Mouse (Mus musculus): Measurements from ENCODE around the gene Mpzl2.

Mpzl2 gene

DNA sequence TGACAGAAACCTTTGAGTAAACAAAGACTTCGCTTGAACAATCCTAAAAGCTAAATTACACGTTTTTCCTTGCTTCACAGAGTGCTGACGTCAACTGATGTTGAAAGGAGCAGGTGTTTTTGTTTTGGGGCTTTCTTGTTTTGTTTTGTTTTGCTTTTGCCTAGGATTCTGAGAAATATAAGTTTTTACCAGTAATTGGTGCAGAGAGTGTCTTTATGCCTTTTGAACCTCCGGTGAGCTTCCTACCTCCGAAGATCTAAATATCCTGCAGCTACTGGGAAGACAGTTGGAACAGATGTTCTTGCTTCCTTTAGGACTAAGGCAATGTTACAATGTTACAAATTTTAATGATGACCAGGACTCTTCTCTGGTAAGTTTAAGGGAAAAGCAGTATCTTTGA, at the start of gene Mpzl2:
Gene Mpzl2, plus strand, starts transcription at position 301 of the 400 bp plus-strand sequence.
- DNase-seq (ENCODE audit: low spot score in 2 of 2), result no peak

DNA sequence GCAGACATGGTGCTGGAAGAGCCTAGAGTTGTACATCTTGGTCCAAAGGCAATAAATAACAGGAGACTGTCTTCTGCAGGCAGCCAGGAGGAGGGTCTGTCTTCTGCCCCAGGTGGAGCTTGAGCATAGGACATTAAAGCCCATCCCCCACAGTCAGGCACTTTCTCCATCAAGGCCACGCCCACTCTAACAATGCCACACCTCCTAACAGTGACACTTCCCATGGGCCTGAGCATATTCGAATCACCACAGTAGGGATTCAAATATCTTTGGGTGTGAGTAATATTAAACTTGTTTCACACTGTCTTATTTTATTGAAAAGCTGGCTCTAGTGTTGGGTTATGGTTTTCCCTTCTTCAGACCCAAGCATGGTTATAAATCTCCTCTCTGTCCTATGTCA, 47.8 kb upstream of the Mpzl2 start:
- DNase-seq (ENCODE audit: low spot score in 2 of 2), result no peak

DNA sequence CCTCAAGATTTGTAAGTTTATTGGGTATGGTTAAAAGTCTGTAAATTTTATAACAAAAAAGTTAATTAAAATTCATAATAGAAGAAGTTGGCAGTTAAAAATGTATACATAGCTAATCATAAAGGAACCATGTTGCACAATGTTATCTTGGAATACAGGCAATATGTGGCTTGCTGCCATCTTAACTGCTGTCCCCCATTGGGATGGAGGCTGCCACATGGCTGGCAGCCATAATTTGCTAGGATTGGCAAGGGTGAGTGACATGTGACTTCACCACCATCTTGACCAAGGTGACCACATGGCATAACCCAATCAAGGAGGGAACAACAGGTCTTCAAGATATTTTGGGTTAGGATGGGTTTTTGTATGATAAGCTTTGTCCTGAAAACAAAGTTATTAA, 47.3 kb upstream of the Mpzl2 start:
- DNase-seq (ENCODE audit: low spot score in 2 of 2), result no peak

DNA sequence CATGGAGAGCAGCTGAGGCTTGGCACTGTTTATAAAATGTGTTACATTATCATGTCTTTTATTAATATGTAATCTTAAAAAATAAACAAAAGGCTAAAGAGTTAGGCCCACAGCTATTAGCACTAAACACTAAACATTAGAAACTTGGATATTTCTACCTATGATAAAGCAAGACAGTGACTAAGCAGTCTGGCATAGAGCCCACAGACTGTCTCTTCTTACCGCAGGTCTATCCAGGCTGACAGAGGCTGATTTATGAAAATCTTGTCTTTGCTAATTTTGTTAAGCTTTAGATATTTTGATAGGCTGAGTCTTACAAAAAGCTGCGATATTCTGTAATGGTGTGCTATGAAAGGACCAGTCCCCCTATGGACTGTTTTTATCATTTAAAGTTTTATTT, 46.3 kb upstream of the Mpzl2 start:
- no peak for DNase-seq (ENCODE audit: low spot score in 2 of 2)

DNA sequence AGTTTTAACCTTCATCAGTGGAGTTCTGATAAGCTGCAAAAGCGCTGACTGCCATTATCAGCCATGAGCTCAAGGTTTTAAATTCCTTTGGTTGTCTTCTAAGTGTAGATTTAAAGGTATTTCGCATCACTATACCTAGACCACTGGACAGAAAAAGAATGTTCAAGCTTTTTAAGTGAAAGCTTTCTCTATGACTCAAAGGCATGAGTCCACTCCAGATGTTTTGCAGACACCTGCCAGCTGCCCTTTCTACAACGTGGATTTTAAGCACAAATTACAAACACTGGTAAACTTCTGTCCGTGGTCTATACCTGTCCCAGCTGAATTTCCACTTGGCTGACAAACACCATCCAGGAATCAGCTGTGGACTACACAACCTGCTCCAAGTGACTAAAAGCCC, 44.6 kb upstream of the Mpzl2 start:
- DNase-seq (ENCODE audit: low spot score in 2 of 2), result no peak

DNA sequence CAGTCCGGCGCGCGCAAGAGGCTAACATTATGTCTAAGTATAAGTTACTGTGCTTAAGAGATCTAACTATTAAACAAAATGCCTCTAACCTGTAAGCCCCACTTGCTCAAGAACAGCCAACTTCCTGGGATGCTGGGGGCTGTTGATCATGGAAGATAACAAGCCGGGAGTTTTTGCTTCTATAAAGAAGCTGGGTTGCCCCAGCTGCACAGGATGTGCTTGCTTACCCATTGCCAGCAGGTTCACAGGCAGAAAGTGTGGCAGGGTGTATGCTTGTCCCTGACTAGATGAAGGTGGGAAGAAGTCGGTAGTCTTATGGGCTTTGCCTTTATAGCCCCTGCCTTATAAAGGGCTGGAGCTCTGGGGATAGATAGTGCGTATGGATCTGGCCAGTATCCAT, 43.0 kb upstream of the Mpzl2 start:
- no peak for DNase-seq (ENCODE audit: low spot score in 2 of 2)

DNA sequence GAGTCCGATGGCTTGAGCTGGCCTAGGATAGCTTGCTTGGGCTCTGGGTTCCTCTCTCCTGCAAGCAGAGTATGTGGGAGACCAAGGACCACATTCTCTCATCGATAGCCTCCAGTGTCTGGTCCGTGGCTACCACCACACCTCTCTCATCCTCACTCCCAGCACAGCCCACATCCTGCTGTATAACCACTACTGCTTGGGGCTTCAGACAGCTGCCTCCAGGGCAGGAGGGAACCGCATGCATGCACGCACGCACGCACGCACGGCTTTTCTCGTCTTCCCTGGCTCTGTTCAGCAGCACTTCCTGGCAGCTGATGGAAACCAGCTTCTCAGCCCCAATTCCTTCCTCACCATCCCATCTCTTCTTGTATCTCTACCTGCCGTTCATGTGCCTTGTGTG, 41.5 kb upstream of the Mpzl2 start:
- DNase-seq (ENCODE audit: low spot score in 2 of 2), result no peak

DNA sequence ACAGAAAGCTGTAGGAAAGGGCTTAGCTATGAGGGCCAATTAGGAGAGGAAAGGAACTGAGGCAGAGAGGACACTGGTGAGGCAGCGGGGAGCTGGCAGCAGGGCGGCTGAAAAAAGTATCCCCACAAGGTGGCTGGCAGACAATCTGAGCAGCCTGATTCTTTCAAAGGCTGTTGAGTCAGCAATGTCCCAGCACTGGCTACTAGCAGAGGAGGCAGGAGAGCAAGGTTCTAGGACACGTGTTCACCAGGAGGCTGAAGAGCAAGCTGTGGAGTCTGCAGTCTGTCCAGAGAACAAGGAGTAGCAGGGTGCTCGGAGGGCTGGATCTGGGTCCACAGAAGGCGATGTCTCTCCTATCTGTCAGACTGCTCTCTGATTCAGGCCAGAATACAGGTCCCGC, 40.4 kb upstream of the Mpzl2 start:
- peak; percentile 1 to 10 for DNase-seq (ENCODE audit: low spot score in 2 of 2)

DNA sequence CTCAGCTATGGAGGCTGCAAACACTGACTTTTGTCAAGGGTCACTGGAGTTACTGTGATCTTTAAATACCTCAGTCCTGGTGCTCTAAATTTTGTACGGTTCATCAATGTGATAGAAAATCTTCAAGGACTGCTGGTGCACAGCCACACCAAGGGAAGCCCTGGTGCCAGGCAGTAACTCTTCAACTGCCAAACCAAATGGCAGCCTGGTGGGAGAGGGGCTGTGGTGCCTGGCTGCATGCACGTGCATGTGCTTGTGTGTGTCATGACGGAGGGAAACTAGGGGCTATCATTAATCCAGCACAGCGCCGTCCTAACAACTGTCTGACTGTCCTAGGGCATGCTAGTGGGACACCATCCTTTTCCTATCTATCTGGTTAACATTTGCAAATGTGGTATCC, 39.8 kb upstream of the Mpzl2 start:
- DNase-seq (ENCODE audit: low spot score in 2 of 2), result no peak

DNA sequence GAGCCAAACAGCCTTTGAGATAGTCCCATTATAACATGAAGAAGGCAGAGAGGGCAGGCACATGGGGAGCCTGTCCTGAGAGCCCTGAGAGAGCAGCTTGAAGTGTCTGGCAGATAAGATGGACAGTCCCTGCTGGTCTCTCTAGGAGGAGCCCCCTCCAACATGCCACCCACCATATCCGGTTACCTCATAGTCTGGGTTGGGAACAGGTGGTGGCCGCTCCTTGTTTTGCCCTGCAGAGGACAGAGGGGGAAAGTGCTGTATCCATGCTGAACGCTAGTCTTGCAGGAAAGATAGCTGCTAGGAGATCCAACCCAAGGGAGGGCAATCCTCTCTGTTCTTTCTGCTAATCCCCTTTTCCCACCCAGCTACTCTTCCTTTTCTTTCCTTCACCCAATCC, 39.4 kb upstream of the Mpzl2 start:
- no peak for DNase-seq (ENCODE audit: low spot score in 2 of 2)

DNA sequence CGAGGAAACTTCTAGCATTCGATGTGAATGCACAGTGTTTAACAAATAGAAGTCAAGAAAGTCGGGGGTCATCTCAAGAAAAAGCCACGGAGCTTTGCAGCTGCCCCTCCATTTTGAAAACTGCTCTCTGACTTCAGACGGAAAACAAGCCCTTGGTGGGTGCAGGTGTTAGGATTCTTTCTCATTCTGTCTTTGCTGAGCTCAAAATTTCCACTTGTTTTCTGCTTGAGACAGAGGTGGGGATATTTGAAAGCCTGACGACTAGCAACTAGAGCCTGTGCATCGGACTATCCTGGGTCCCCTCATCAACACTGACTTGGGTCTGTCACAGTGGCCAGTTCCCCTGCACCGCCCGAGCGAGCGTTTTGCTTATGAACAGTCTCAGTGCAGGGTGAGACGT, 32.2 kb upstream of the Mpzl2 start:
- no peak for DNase-seq (ENCODE audit: low spot score in 2 of 2)

DNA sequence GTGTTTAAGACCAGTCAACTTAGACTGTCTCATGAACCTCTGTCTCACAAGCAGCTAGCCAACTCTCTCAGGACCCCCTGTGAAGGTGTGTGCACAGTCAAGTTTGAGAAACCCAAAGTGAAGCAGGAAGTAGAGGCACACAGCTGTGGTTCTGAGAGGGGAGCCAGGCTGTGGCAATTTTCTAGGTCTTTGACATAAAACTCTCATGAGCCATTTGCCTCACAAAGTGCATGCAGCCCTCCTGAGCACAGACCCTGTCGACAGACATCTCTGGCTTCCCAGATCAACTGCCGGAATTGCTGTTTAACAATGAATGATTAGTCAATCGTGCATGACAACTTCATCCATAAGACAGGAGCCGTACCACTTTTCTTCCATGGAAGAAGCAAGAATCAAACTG, 31.3 kb upstream of the Mpzl2 start:
- DNase-seq (ENCODE audit: low spot score in 2 of 2), result no peak

DNA sequence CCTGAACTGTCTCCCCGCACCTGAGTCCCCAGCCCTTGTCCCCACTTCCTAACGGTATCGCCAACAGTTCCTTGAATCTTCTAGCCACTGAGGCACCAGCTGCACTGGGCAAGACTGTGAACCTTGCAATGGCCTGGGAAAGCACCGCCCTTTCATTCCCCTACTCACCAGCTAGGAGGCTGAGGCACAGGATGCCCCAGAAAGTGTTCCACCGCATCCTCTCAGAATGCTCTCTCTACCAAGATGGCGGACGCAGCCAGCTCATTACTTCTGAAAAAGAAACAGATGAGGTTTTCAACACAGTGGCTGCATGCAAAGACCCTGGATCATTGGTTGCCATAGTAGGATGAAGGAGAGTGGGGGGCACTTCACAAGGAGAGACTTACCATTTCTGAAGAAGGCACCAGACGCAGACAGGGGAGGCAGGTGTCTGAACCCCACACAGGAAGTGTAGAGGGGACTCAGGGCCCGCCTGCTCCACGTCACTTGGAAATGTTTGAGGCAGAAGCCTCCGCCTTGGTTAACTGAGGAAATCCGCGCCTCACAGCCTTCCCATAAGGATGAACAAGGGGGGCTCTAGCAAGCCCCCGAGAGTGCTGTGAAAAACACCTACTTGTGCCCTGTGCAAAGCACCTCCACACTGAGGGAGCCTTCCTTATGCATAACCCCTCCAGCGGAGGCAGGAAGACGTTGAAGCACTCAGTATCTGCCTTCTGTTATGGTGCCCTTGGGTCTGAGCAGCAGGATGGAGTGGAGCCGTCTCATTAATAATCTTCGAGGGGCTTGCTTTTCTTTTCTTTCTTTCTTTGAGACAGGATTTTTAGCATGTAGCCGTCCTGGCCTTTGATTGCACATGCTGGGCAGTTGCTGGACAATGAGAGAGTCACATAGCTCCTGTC, 30.2 kb upstream of the Mpzl2 start, which contains the start of gene Cd3e:
Gene Cd3e, minus strand, starts transcription at position 448 of the 899 bp plus-strand sequence.
- DNase-seq (ENCODE audit: low spot score in 2 of 2), result no peak

DNA sequence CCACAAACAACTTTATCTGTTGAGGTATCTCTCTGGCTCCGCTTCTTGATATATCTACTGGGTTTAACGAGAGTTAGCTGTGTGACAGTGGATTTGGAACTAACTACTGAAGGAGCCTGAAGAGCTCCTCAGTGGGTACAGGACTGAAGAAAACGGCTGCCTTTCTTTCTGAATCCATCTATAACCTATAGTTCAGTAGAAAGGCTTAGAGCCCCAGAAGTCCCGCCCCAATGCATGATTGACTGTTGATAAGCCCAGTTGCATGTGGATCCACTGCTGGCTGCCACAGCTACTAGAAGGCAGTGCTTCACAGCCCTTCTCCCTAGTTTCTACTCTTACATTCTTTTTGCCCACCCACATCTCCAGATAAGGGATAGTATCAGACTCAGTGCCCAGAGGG, 29.1 kb upstream of the Mpzl2 start:
- DNase-seq (ENCODE audit: low spot score in 2 of 2), result no peak

DNA sequence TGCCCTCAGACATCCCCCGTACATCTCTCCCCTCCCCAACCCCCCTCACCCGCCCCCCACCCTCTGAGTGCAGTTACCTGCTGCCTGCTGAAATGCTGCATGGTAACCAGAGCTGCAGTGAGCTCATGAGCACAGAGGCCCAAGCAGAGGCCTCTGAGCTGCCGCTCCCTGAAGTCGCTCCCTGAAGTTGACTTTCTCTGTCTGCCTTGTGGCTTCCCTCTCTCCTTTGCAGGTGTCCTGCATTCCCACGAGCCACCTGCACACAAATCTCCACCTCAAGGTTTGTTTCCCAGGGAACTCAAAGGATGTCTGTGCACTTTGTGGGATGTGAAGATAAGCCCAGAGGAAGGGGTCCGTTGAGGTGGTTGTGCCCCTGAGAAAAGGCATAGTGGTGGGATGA, 28.3 kb upstream of the Mpzl2 start:
- no peak for DNase-seq (ENCODE audit: low spot score in 2 of 2)

DNA sequence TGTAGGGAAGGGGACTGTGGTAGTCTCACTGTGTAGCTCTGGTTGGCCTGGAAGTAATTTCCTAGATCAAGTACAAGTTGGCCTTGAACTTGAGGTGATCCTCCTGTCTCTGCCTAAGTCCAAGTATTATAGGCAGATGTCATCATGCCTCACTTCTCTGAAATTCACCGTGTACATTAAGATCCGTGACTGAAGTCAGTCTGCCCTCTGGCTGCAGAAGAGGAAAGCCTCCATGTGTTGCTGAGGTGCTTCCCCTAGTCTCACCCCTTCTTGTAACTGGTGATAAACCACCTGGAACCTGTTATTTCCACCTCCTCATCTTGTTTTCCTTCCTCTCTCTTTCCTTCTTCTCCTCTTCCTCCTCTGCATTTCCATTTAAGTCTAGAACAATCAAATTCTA, 24.7 kb upstream of the Mpzl2 start:
- DNase-seq (ENCODE audit: low spot score in 2 of 2), result no peak

DNA sequence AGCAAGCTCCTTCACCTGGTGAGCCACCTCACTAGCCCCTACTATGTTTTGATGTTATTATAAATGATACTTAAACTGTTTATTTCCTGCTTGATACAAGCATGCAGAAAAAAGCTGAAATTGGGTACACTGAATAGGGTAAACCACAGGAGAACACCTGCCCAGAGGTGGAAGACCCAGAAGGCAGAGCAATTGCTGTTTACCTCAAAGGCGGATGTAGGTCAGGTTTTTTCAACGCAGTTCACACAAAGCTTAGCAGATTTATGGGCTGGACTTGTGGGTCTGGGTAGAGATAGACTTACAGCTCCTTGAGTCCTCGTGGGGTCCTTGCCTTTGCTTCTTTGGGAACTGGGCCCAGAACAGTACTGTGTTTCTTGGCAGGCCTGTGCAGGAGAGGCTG, 23.8 kb upstream of the Mpzl2 start:
- no peak for DNase-seq (ENCODE audit: low spot score in 2 of 2)

DNA sequence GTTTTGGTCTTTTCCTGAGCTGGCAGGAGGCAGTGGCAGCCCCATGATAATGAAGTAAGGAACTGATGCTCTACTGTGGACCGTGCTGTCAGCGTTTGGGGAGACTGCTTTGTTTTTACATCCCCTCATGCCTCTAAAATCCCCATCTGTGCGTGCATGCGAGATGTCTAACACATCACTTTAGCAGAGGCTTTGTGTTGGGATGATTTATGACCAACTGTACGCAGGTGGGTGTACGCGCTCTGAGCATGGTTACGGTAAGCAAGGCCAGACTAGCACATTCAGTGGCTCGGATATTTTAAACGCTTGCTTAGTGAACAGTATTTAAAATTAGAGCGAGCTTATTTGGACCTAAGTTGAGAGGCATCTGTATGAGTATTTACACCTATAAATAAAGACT, 21.6 kb upstream of the Mpzl2 start:
- peak; percentile 13 to 45 for DNase-seq (ENCODE audit: low spot score in 2 of 2)

DNA sequence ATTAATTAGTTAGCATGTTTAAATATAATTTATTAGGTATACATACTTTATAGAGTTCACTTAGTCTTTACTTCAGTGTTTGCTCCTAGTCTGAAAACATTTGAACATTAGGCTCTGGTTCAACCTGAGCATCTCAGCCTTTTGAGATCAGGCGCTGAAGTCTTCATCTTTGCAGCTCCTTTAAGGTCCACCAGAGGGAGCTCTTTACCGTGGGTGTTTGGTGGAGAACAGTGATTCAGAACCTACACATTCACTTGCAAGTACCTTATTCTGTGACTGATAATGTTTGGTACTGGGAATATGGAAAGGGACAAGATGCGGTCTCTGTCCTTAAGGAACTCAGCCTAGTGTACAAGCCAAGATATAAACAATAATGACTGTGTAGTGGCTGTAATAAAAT, 16.8 kb upstream of the Mpzl2 start:
- DNase-seq (ENCODE audit: low spot score in 2 of 2), result peak; percentile 49 to 71

DNA sequence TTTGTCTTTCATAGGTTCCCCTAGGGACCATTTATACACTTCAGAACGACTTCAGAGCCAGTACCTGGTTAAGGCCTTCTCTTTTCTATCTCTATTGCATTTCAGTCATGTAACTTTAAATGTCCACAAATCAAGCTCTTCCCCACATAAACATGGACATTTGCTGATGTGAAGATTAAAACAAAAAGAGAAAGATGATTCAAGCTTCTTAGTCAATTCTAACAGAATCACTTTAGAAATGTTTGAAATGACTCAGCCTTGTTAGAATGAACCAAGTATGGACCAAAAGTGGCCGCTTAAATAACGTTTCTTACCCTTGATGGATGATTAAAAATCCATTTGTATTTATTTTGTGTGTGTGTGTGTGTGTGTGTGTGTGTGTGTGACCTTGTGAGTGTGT, 16.0 kb upstream of the Mpzl2 start:
- no peak for DNase-seq (ENCODE audit: low spot score in 2 of 2)

DNA sequence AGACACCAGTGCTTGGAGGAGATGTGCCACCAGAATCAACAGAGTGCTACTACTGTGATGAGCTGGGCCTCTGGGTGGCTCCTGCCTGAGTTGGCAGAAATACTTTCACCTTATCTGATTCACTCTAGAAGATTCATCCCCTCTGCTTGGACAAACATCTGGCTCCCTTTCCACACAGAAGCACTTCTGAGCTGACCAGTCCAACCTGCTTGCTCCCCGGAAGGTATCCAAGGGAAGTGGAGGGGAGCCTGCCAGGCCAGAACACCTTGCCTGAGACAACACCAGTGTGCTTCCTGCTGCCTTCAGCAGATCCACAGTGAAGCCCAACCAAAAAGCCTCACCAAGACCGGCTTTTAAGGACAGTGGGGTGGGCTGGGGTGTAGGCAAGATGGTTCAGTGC, 15.4 kb upstream of the Mpzl2 start:
- no peak for DNase-seq (ENCODE audit: low spot score in 2 of 2)

DNA sequence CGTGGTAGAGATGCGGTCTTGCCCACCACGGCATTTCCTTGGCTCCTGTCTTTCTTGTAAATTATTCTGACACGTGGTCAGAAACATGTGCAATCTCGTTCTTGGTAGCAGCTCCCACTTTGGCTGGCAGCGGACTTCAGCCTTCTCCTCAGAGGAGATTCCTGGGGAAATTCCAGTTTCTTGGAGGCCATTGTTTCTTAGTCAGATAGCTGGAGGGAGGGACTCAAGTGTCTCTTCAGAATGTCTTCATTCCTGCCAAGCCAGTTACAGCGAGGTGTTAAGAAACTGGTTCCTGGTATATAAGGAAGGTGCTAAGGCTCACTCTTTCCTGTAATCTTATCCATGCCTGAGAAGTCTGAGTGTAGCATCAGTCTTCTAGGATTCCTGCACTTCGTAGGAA, 12.2 kb upstream of the Mpzl2 start:
- no peak for DNase-seq (ENCODE audit: low spot score in 2 of 2)

DNA sequence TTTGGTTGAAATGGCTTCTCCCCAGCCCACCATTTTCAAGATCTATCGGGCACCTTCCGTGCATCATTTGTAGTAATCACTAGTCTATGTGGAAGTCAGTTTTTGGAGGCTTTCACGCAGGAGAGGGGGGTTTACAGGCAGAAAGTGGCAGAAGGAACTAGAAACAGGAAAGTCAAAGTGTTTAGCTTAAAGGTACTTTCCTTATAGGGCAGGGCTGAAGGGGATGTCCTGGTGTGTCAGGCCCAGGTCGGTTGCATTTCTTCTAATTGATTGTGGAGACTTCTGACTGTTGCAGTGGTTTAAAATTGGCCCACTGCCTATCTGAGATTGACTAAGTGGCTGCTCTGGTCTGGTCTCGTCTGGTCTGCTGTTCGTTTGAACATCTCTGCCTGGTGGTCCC, 9.3 kb upstream of the Mpzl2 start:
- no peak for DNase-seq (ENCODE audit: low spot score in 2 of 2)

DNA sequence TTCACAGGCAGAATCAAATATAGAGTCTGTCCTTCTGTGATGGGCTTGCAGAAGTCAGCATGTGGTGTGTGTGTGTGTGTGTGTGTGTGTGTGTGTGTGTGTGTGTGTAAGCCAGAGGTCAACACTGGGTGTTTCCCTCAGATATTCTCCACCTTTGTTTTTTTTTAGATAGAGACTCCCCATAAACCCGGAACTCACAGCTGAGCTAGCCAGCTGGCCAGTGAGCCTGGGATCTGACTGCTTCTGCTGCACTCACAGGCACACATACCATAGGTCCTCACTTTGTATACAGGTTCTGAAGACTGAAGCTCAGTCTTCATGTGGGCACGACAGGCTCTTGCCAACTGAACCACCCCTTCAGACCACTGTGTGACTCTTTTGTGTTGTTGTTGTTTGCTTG, 7.3 kb upstream of the Mpzl2 start:
- no peak for DNase-seq (ENCODE audit: low spot score in 2 of 2)

Measured in frontal cortex, postnatal 36 days (tissue).